Comparison of ENCODE assay signal across 8 mouse cellular contexts in the genomic region with DNA sequence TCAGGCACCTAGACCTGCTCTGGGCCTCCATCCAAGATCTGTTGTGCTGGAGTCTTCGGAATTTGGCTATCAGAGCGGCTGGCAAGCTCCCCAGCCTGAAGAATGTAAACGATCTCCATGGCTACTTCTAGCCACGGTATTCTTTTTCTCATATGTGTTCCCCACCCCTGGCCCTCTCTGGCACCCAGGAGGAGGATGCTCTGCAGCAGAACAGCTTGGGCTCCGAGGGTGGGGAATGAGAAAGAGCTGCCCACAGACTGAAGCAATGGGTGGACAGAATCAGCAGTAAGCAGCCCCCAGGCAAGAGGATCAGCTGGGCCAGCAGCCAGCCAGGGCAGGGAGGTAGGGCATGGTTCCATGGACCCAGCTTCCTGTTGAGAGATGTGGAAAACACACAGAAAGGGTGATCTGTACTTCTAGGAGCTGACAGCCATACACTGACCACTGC.
A peak's percentile ranks its signal among the peaks of the same experiment; 100 is the strongest.
DNase-seq lines count a peak whose midpoint lies in the region; ATAC-seq and TF ChIP-seq lines count a peak whose summit lies in the region.

No protein-coding gene starts in this region.

- H3K9me3 ChIP-seq in kidney, embryonic 14.5 days (ENCODE audit: control insufficient read depth, low read length) = no peaks in the 10 kb centered on the region
- H3K9me3 ChIP-seq in embryonic facial prominence, embryonic 13.5 days = 0 out of 2 replicates have a peak, but pooled peaks cover 3% of the 10 kb centered on the region
- no peaks in the 10 kb centered on the region for H3K9me3 ChIP-seq in heart, embryonic 15.5 days (replicated peaks)
- no peaks in the 10 kb centered on the region for H3K9me3 ChIP-seq in midbrain, postnatal 0 days (ENCODE audit: low read length)

- intact Hi-C loops in left cerebral cortex, adult 2 months (cut with DNase I) = no loop called here

- 50% methylated on average over 5 of the region's 5 CpGs for WGBS in kidney, embryonic 14.5 days
- 31% methylated on average over 5 of the region's 5 CpGs for WGBS in embryonic facial prominence, embryonic 13.5 days
- WGBS in heart, embryonic 15.5 days = 5% methylated on average over 5 of the region's 5 CpGs
- WGBS in midbrain, postnatal 0 days = 41% methylated on average over 5 of the region's 5 CpGs

- no peaks in the 10 kb centered on the region for H3K36me3 ChIP-seq in kidney, embryonic 14.5 days (ENCODE audit: control insufficient read depth, insufficient read depth, low read length)
- H3K36me3 ChIP-seq in embryonic facial prominence, embryonic 13.5 days = no peaks in the 10 kb centered on the region
- H3K36me3 ChIP-seq in heart, embryonic 15.5 days = no peaks in the 10 kb centered on the region
- H3K36me3 ChIP-seq in midbrain, postnatal 0 days (ENCODE audit: insufficient read depth, low read length) = no peaks in the 10 kb centered on the region

- no peak overlapping the region for H3K4me2 ChIP-seq in kidney, embryonic 14.5 days (replicated peaks; ENCODE audit: low read depth, low read length)
- H3K4me2 ChIP-seq in embryonic facial prominence, embryonic 13.5 days = 0 out of 2 replicates have a peak overlapping the region, but pooled peaks have one; percentile 12
- peak overlapping the region; percentile 44 for H3K4me2 ChIP-seq in heart, embryonic 15.5 days
- H3K4me2 ChIP-seq in midbrain, postnatal 0 days (ENCODE audit: low read depth, low read length, poor library complexity, severe bottlenecking) = no peak overlapping the region

- H3K27ac ChIP-seq in kidney, embryonic 14.5 days (ENCODE audit: low read depth, low read length) = no peak overlapping the region
- H3K27ac ChIP-seq in embryonic facial prominence, embryonic 13.5 days = peak overlapping the region; percentile 68
- H3K27ac ChIP-seq in heart, embryonic 15.5 days = peak overlapping the region; percentile 74
- H3K27ac ChIP-seq in left cerebral cortex, adult 2 months = peak overlapping the region; percentile 69
- H3K27ac ChIP-seq in midbrain, postnatal 0 days (ENCODE audit: low read depth, low read length) = peak overlapping the region; percentile 12; the same call in 1 of the 2 replicates

- TF ChIP-seq CTCF in left cerebral cortex, adult 2 months (IDR thresholded peaks at IDR 0.05) = no peak
- TF ChIP-seq CTCF in midbrain, postnatal 0 days (IDR thresholded peaks at IDR 0.05) = no peak

- no peak for ATAC-seq in kidney, embryonic 14.5 days (ENCODE audit: low FRiP score, low TSS enrichment)
- no peak for ATAC-seq in embryonic facial prominence, embryonic 13.5 days (ENCODE audit: insufficient number of reproducible peaks, insufficient read depth, low FRiP score, low TSS enrichment, low read depth)
- ATAC-seq in heart, embryonic 15.5 days (replicated peaks; ENCODE audit: insufficient number of reproducible peaks, insufficient read depth, low FRiP score, low read depth) = peak; percentile 69
- 0 out of 2 replicates have a peak, but pooled peaks have one; percentile 39 for ATAC-seq in midbrain, postnatal 0 days (ENCODE audit: low FRiP score)

- no peaks in the 10 kb centered on the region for H3K4me1 ChIP-seq in kidney, embryonic 14.5 days (ENCODE audit: control insufficient read depth, insufficient read depth, low read length)
- H3K4me1 ChIP-seq in embryonic facial prominence, embryonic 13.5 days = peaks cover 20% of the 10 kb centered on the region
- H3K4me1 ChIP-seq in heart, embryonic 15.5 days (replicated peaks) = peaks cover 65% of the 10 kb centered on the region
- no peaks in the 10 kb centered on the region for H3K4me1 ChIP-seq in midbrain, postnatal 0 days (ENCODE audit: insufficient read depth, low read length)

- H3K27me3 ChIP-seq in kidney, embryonic 14.5 days (ENCODE audit: control insufficient read depth, insufficient read depth, low read length) = no peaks in the 10 kb centered on the region
- no peaks in the 10 kb centered on the region for H3K27me3 ChIP-seq in embryonic facial prominence, embryonic 13.5 days
- no peaks in the 10 kb centered on the region for H3K27me3 ChIP-seq in heart, embryonic 15.5 days
- H3K27me3 ChIP-seq in midbrain, postnatal 0 days (ENCODE audit: insufficient read depth, low read length) = no peaks in the 10 kb centered on the region

- no peak overlapping the region for H3K9ac ChIP-seq in kidney, embryonic 14.5 days (ENCODE audit: low read depth, low read length)
- H3K9ac ChIP-seq in embryonic facial prominence, embryonic 13.5 days = no peak overlapping the region
- peak overlapping the region; percentile 9; the same call in 1 of the 2 replicates for H3K9ac ChIP-seq in heart, embryonic 15.5 days
- no peak overlapping the region for H3K9ac ChIP-seq in midbrain, postnatal 0 days (replicated peaks; ENCODE audit: low read length, poor library complexity, severe bottlenecking)

- peak; percentile 15 for DNase-seq in kidney, adult 11 months
- peak; percentile 45 to 60 for DNase-seq in left cerebral cortex, adult 2 months (ENCODE audit: extremely low spot score in 1 of 2, low spot score in 2 of 2)
- DNase-seq in midbrain, postnatal 0 days (ENCODE audit: low spot score) = peak; percentile 75
- DNase-seq in thymus, postnatal 36 days = no peak
- DNase-seq in natural killer cell, adult 2 months (ENCODE audit: low spot score in 2 of 2) = no peak

- no peak overlapping the region for H3K4me3 ChIP-seq in kidney, embryonic 14.5 days (ENCODE audit: low read length)
- H3K4me3 ChIP-seq in embryonic facial prominence, embryonic 13.5 days = no peak overlapping the region
- 0 out of 2 replicates have a peak overlapping the region, but pooled peaks have one; percentile 6 for H3K4me3 ChIP-seq in heart, embryonic 15.5 days
- H3K4me3 ChIP-seq in left cerebral cortex, adult 2 months = no peak overlapping the region
- H3K4me3 ChIP-seq in midbrain, postnatal 0 days (ENCODE audit: low read depth, low read length) = no peak overlapping the region

Comparison
In these comparisons a context has a peak if more than half of its experiments do, and no peak if none do; other contexts are left out.
1. DNase-seq: peak in kidney, adult 11 months (single experiment), left cerebral cortex, adult 2 months (2 of 2) and midbrain, postnatal 0 days (single experiment); none in thymus, postnatal 36 days (0 of 2) and natural killer cell, adult 2 months (0 of 2).
2. ATAC-seq: peak in heart, embryonic 15.5 days (single experiment) and midbrain, postnatal 0 days (single experiment); none in kidney, embryonic 14.5 days (single experiment) and embryonic facial prominence, embryonic 13.5 days (single experiment).
3. H3K4me2 ChIP-seq: peak in embryonic facial prominence, embryonic 13.5 days (single experiment) and heart, embryonic 15.5 days (single experiment); none in kidney, embryonic 14.5 days (single experiment) and midbrain, postnatal 0 days (single experiment).